Mouse (Mus musculus): ENCODE measurements at regions not wholly inside any gene's neighbourhood (a gene's known extent, or its start where the extent isn't known, plus 50 kb on each side); places are given as distances from the start of the nearest gene placed in this dataset.

GRCm38 (mm10) chr2:103848923-103849700, 51.7 kb upstream of the Caprin1 start:
- DNase-seq (ENCODE audit: extremely low spot score): peak; percentile 75

GRCm38 (mm10) chr2:103849766-103850530, 52.5 kb upstream of the Caprin1 start:
- no peak for DNase-seq (ENCODE audit: extremely low spot score)

GRCm38 (mm10) chr2:103850531-103850816, 53.0 kb upstream of the Caprin1 start:
- DNase-seq (ENCODE audit: extremely low spot score): no peak

GRCm38 (mm10) chr2:103851171-103851570, 53.7 kb upstream of the Caprin1 start:
- DNase-seq (ENCODE audit: extremely low spot score): no peak

- no peak for DNase-seq (ENCODE audit: extremely low spot score)
These were observed 63.8 kb upstream of the Caprin1 start for GRCm38 (mm10) chr2:103861226-103861625.

- DNase-seq (ENCODE audit: extremely low spot score): no peak
These were observed 66.8 kb upstream of the Caprin1 start for GRCm38 (mm10) chr2:103864254-103864653.

- peak; percentile 51 for DNase-seq (ENCODE audit: extremely low spot score)
These were observed 68.1 kb upstream of the Caprin1 start for GRCm38 (mm10) chr2:103865319-103866171.

- no peak for DNase-seq (ENCODE audit: extremely low spot score)
These were observed 70.0 kb upstream of the Caprin1 start for GRCm38 (mm10) chr2:103867241-103867957.

GRCm38 (mm10) chr2:103867958-103868330, 70.5 kb upstream of the Caprin1 start:
- no peak for DNase-seq (ENCODE audit: extremely low spot score)

- DNase-seq (ENCODE audit: extremely low spot score): no peak
These were observed 71.2 kb upstream of the Caprin1 start for GRCm38 (mm10) chr2:103868655-103869054.

- DNase-seq (ENCODE audit: extremely low spot score): peak; percentile 72
These were observed 74.2 kb upstream of the Caprin1 start for GRCm38 (mm10) chr2:103871522-103872276.

- no peak for DNase-seq (ENCODE audit: extremely low spot score)
These were observed 74.8 kb upstream of the Caprin1 start for GRCm38 (mm10) chr2:103872277-103872636.

- DNase-seq (ENCODE audit: extremely low spot score): no peak
These were observed 75.9 kb upstream of the Caprin1 start for GRCm38 (mm10) chr2:103873381-103873780.

- no peak for DNase-seq (ENCODE audit: extremely low spot score)
These were observed 77.0 kb upstream of the Caprin1 start for GRCm38 (mm10) chr2:103874466-103874865.

GRCm38 (mm10) chr2:103875754-103876153, 78.3 kb upstream of the Caprin1 start:
- no peak for DNase-seq (ENCODE audit: extremely low spot score)

- no peak for DNase-seq (ENCODE audit: extremely low spot score)
These were observed 78.8 kb upstream of the Caprin1 start for GRCm38 (mm10) chr2:103876236-103876635.

GRCm38 (mm10) chr2:103881026-103881763, 76.6 kb upstream of the Lmo2 start:
- DNase-seq (ENCODE audit: extremely low spot score): no peak

- DNase-seq (ENCODE audit: extremely low spot score): no peak
These were observed 72.9 kb upstream of the Lmo2 start for GRCm38 (mm10) chr2:103884926-103885325.

GRCm38 (mm10) chr2:103888023-103888422, 69.8 kb upstream of the Lmo2 start:
- DNase-seq (ENCODE audit: extremely low spot score): no peak

GRCm38 (mm10) chr2:103891240-103891767, 66.5 kb upstream of the Lmo2 start:
- DNase-seq (ENCODE audit: extremely low spot score): peak; percentile 46
